Mouse (Mus musculus): ENCODE measurements around the gene Pou6f1.
"Not testable (repeated sequence)": the region's sequence is repeated elsewhere in the genome, so short reads cannot be mapped to it uniquely, and the experiment has no call there.

The Pou6f1 gene

DNA sequence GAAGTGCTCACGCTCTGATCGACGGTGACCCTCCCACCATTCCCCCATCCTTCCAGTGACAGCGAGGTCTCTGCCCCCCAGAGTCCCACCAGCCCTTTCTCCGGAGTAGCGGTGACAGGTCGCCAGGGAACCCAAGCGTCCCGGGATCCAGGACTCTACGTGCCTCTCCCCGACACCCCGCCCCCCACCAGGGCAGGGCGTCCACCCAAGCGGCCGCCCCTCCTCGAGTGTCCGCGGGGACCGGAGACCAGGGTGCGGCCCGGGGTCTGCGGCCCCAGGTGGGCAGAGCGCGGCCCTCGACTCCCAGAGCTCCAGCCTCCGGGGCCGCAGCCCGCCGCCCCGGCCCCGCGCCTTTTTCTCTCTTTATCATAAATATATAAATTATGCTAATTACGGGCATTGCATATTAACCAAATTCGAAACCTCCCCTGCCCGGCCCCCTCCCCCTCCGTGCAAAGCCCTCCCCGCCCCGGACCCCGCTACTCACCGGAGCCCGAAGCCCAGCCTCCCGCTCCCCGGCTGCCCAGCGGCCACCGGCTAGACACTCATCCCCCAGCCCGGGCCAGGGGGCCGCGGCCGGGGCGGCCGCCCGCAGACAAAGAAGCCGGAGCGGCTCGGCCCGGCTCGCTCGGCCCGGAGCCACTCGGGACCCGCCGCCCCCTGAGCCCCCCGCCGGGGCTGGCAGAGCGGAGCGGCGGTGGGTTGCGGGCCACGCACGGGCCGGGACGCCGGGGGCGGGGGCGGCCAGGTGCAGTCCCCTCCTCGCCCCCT is at the start of gene Pou6f1:
Gene Pou6f1 (minus strand): TSS at position 709 of the 771 bp plus-strand sequence.
- no peak for DNase-seq (ENCODE audit: low read depth)

DNA sequence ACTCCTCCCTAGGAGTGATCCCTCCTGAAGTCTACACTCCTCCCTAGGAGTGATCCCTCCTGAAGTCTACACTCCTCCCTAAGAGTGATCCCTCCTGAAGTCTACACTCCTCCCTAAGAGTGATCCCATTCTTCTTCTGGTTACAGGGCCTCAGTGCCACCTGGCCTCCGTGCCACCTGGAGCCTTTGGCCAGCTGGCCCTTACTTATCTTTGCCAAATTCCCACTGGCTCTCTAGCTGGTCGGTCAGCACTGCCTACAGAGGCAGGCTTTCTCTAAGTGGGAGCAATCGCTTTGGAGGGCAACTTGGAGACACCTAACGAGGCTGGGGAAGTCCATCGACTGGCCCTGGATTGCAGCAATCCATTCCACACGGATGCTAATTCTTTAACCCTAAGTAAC is 46.4 kb upstream of the Pou6f1 start:
- no peak for DNase-seq (ENCODE audit: low read depth)

DNA sequence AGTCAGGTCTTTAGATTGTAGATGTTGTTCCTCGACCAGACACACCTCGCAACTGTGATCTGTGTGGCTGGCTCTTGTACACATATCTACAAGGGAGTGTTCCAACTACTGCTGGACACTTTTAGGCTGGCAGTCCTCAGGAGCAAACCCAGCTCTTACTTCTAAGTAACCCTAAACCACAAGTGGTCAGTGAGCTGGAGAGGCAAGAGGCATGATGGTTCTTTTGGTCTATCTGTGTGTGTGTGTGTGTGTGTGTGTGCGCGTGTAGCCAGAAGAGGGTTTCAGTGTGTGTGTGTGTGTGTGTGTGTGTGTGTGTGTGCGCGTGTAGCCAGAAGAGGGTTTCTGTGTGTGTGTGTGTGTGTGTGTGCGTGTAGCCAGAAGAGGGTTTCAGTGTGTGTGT is 42.7 kb upstream of the Pou6f1 start:
- no peak for DNase-seq (ENCODE audit: low read depth)

DNA sequence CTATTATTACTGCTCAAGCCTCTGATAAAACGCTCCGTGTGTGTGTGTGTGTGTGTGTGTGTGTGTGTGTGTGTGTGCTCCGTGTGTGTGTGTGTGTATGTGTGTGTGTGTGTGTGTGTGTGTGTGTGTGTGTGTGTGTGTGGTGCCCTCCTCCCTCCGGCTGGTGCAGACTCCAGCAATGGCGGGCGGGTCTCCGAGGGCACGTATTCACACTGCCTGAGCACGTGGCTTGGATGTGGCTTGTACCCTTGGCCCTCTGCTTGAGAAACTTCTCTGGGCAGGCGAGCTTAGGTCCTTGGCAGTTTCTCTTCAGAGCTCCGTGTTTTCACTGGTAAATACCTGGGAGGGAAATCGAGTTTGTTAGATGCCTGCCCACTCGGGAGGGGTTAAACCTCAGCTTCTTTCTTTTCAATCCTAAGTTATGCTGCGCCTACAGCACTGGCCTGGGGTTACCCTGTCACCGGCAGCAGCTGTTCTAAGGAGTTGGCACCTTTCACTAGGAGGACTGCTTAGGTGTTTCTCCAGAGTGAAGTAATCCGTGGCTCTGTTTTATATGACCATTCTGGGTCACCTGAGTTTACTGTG is 41.5 kb upstream of the Pou6f1 start:
- peak; percentile 17 for DNase-seq (ENCODE audit: low read depth)

DNA sequence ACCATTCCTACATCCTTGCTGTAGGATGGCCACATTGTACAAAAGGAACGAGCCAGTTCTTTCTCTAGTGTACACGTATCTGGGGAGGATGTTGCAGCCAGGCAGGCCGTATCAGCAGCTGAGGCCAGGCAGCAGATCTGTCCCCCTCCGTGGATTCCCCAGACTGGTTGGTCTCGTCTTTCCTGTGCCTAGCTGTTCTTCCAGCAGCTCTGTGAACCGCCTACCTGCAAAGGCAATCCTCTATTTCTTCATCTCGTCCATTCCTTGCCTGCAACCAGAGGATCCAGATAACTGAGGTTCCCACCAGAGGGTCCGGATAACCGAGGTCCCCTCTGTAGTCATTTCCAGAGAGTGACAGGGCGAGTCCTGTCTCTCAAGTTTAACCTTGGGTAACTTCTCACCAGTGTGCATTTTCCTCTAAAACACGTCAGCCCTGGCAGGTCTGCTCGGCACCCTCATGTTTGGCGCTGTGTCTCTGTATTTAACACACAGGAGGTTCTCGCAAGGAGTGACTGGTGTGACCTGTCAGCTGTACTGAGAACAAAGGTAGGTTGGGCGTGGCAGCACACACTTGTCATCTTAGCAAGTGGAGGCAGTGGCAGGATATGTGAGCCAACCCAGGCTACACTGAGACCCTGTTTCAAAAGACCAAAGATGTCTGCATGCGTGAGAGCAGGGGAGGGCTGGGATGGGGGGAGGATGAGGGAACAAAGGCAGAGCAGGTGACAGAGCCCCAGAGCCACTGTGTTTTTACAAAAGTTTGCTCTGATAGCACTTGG is 40.4 kb upstream of the Pou6f1 start:
- DNase-seq (ENCODE audit: low read depth), result no peak

DNA sequence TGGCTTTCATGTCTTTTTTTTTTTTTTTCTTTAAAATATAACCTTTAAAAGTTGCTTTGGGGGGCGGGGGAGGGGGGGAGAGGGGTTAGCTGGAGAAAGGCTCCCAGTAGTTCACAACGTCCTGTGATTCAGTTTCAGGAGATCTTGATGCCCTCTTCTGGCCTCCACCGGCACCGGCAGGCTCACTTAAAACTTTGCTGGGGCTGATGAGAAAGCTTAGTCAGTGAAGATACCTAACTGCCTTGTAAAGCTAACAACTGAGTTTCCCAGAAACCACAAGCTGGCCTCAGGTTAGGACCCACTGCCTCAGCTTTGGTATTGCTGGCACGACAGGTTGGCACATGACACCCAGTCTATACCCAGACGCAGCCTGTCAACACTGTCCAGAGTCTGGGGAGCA is 37.9 kb upstream of the Pou6f1 start:
- DNase-seq (ENCODE audit: low read depth), result no peak

DNA sequence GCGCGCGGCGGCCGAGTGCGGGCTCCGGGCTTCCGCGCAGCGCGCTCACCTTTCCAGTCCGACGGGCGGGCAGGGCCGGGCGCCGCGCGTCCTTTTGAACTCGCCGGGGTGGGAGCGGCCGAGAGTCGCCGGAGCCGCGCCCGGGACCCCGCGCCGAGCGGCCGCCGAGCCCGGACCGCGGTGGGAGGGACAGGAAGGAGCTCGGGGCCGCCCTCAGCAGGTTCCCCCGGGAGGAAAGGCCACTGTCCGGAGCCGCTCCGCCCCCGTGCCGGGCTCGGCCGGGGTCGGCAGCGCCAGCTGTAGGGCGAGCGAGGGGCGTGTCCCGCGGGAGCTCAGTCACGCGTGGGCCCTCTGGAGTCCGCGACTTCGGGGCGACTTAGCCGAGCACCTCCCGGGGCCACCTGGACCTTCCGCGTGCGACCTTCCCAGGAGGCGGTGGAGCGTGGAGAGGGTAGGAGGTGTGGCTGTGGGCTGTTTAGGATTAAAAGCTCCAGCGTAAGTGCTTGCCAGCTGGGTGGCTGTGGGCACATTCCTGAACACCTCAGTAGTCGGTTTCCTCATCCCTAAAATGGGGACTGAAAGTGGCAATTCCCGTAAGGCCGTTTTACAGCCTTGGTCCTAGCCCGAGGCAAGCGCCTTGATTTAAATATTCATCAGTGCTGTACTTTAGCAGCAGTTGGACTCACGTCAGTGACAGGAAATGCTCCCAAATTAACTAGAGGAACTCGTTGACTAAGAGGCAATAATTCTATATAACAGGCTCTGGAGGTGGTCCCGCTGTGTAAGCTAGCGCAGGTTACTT is 37.1 kb upstream of the Pou6f1 start, which contains the start of gene Smagp:
Gene Smagp (minus strand): TSS at position 241 of the 802 bp plus-strand sequence.
- no peak for DNase-seq (ENCODE audit: low read depth)

DNA sequence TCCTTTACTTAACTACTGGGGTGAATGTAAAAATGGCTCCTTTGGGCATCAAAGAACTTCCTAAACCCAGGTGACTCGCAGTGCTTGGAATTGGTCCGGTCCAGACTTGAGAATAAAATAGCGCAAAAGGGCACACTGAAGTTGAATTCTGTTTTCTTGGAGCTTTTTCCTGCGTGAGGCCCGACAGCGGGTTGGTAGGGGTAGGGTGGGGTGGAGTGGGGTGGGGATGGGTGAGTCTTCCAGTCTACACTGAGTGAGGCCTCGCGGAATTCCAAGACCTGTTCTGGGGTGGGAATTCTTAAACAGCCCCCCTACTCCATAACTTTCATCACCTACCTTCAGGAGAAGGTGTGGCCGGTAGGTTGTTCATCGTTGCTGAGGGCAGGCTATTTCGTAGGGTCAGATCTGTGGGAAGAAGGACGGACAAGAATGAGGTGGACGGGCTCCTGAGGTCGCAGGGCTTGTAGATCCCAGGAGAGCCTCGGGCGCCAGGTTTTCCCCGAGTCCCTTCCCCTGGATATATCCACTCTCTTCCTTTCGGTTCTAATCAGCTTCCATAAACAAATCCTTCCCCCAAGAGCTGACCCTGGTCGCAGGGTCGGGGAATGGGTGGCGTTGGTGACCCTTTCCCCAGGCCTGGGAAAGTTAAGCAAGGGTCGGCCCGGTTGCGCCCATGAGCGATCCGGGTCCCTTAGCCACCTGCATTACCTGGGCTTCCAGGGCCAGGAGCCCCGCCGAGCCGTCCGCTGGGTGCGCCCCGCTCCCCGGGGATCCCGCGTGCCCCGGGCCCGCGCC is 36.3 kb upstream of the Pou6f1 start:
- DNase-seq (ENCODE audit: low read depth), result no peak

DNA sequence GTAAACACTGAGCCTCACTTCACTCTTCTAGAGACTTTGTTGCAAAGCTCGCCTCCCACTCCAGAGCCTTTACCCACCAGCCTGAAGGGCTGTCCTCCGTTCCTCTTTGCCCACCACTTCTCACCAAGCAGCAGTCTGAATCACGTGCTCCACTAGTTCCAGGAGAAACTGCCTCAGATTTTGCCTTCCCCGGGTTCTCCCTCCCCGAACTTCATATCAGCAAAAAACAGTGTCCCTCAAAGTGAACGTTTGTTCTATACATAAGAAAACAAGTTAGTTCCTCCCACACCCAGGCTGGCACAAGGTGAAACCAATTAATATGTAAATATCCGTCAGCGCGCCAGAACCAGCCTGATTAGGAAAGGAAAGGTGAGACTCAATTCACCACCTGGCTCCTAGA is 35.5 kb upstream of the Pou6f1 start:
- no peak for DNase-seq (ENCODE audit: low read depth)

DNA sequence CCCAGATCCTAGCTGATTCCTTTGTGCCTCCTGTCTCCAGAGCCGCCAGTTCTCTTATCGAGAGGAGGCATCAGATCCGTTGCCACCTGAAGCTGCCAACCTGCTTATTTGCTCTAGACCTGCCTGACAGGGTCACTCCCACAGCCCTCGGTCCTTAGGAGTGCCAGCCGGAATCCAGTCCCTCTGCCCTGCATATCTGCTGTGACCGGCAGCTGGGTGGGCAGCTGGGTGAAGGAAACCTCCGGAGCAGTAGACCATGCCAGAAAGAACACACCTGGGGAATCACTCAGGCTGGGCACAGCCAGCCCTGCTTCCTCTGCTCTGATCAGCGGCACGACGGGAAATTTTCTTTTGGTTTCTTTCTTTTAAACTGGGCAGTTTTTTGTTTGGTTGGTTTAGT is 33.6 kb upstream of the Pou6f1 start:
- DNase-seq (ENCODE audit: low read depth), result no peak

DNA sequence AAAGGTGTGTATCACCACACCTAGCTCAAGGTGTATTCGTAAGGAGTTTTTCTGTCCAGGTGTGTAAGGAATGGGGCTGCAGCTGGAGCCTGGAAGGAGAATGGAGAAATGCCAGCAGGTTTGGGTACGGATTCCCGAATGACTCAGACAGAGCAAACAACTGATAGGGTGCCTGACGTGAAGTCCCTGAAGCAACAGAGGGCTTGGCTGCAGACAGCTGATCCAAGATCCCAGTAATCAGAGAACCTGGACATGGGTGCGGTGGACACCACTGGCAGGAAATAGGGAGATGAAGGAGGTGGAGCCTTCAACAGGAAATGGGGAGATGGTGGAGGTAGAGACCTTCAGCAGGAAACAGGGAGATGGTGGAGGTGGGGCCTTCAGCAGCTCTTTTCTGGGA is 32.5 kb upstream of the Pou6f1 start:
- DNase-seq (ENCODE audit: low read depth), result no peak

DNA sequence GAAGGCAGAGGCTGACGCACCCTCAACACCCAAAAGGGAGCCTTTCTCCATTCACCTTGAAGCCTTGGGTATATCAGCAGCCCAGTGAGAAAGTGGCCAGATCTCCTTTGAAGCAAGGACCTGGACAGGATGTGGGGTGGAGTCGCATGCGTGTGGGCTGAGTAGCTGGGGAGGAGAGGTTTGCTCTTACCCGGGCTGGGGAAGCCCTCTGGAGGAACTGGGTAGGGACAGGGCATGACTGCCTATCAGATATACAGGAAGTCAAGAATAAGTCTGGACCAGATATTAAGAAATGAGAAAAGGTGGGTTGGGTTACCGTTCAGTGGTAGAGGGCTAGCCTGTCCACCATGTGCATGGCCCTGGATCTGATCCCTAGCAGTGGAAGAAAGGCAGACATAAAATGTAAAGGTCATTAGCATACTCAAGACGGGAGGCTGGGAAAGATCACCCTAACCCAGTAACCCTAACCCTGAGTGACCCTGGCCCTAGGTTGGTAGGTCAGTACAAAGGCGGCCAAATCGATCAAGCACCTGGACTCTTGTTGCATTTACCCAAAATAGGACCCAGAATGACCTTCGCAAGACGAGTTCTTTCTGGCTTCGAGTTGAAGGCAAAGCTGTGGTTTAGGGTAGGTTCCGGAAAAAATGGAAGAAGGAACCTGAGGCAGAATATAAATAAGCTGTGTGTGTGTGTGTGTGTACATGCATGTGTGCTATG is 31.8 kb upstream of the Pou6f1 start:
- no peak for DNase-seq (ENCODE audit: low read depth)

DNA sequence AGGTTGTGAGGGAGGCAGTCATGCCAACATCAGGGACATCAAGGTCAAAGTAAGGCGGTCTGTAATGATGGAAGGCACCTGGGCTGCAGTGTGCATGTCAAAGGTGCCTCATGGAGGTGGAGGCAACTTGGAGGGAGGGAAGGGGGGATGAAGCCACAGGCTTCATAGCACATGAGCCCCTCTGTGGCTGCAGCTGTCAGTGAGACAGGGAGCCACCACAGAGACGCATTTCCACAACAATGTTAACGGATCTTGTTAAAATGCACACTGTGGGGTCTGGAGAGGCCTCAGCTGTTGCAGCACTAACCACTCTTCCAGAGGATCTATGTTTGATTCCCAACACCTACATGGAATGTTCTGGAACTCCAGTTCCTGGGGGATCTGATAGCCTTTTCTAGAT is 30.3 kb upstream of the Pou6f1 start:
- no peak for DNase-seq (ENCODE audit: low read depth)

DNA sequence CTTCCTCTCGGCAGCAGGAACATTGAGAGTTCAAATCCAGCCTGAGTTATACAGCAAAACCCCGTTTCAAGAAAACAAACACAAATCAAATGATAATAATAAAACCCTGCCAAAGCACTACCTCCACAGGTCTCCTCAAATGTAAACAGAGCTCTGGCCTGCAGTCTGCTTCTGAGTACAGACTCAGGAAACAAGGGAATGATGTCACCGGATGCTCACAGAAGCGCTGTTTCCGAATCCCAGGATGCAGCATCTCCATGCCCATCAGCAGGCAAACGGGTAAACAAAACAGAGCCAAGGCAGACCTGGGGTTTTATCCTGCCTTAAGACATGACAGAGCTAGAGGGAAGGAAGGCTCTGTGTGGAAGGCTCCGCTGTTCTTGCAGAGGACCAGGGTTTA is 29.0 kb upstream of the Pou6f1 start:
- DNase-seq (ENCODE audit: low read depth), result no peak

DNA sequence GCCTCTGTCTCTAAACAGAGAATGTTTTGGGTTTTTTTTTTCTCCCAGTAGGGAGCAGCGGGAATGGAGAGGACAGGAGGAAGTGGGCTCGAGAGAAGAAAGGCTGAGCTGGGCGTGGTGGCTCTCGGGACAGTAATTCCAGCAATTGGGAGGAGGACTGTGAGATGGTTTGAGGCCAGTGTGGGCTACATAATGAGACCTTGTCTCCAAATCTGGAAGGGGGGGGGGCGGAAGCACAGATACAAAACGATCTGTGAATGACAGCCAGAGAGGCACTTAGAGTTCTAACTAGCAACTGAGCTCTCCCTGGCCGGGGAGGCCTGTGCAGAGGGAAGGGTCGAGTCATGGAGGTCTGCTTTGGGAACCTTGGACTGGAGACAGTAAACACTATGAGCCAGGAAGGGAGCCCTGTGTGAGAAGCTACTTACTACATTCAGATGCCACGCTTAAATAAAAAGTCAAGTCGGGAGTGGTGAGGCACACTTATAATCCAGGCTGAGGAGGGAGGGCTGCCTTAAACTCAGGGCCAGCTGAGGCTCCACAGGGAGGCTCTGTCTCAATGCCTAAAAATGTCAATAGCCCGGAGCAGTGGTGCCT is 28.1 kb upstream of the Pou6f1 start:
- DNase-seq (ENCODE audit: low read depth), result no peak

DNA sequence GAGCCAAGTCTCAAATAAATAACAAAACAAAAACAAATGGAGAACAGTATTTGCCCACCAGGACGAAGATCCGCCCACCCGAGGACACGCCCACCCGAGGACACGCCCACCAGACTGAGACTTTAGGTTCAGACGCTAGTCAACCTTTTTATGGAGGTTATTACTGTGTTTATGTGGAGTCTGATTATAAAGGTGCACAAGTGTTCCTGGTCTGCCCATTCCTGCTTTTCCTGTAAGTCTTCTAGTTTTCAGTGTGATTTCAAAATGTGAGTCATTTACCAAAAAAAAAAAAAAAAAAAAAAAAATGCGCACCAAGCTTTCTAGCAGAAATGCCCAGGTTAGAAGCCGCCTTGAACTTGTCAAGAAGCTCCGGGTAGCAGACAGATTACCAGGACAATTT is 27.5 kb upstream of the Pou6f1 start:
- DNase-seq (ENCODE audit: low read depth), result no peak

DNA sequence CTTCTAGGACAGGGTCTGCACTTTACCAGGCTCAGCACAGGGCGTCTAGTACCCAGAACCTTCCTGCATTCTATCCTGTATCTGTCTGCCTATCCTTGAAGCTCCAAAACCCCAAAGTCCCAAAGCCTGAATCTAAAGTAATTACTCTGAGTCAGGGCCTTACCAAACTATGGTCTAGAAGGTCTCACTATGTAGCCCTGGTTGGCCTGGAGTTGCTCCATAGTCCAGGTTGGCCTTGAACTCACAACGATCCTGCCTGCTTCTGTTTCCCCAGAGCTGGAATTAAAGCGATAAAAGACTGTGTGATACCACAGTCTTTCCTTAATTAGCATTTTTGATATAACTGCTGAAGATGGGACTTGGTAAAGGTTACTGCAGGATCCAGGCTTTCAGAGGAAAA is 24.7 kb upstream of the Pou6f1 start:
- no peak for DNase-seq (ENCODE audit: low read depth)

DNA sequence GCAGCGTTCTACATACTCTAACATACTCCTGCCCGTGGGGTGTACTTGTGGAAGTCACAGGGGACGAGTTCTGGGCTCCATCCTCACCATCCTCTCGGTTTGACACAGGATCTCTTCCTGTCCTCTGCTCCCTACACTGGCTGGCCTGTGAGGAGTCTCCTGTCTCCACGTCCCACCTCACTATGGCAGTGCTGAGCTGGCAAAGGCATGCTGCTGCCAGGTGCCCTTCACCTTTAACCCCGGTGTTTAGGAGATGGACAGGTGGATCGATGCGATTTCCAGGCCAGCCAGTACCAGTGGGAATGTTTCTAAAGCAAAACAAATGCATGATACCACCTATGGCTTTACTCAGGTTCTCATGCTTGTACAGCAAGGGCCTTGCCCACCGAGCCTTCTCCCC is 24.0 kb upstream of the Pou6f1 start:
- no peak for DNase-seq (ENCODE audit: low read depth)

DNA sequence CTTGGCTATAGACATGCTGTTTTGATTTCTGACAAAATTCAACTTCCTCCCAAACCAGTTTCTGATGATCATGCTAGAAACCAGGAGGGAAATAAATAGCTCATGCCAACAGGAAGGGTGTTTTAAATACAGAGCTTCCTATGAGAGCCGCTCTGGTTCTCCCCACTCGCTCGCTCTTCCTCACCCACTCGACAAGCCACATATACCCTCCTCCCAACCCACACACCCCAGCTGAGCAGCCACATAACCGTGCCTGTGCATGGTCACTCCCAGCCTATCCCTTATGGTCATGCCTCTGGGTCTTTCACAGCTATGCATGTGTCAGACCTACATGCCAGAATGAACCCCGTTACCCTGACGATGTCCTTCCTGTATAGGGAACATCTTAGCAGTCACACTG is 22.4 kb upstream of the Pou6f1 start:
- DNase-seq (ENCODE audit: low read depth), result no peak

DNA sequence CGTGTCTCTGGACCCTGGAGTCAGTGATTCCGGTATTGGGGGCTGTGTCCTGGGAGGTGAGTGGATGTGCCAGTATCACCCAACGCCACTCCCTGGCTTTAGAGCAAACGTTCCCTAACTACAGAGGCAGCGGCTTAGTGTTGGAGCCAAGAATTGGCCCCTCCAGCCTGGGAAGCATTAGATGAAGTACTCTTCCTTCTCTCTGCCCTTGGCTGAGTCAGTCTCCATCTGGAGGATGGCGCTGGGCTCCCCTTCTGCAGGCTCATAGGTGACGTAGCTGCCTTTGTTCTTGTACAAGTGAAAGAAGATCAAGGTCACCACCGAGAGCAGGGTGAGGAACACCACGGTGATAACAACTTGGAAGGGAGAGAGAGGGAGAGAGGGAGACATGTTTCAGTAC is 21.9 kb upstream of the Pou6f1 start:
- not testable (repeated sequence) for DNase-seq (ENCODE audit: low read depth)
